ENCODE assay signal across 22 mouse cellular contexts in the genomic region with DNA sequence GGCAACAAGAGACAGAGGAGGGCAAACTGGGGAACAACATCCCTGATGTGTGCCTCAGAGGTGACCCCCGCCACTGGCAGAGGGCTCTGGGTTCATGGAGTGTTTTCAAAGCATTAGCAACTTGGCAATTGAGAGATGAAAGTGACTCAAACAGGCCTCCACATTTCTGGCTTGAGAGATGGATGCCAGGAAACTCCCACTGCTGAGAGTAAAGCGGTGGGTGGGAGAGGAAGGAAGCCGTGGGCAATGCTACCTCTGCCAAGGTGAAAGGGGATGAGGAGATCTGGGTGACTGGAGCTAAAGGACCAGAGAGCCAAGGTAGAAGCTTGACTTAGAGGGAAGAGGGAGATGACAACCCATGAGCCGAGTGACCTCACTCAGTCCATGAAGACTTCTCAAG.
"Had no signal": no experiment of that assay in that cellular context is flagged by ENCODE, and none has a peak within 500 bp of the region (broad histone marks: within the 10 kb centered on the region; RNA-seq: fewer than 3 reads in every experiment).

No protein-coding gene starts in this region.

- DNase-seq: kidney, adult 2 months; kidney, postnatal 25 days; layer of hippocampus, adult 9-11 months; left cerebral cortex, postnatal 4 days; liver; lung, adult 18-20 months; lung, postnatal 10 days; lung, postnatal 36 days; spleen, adult 18-20 months; thymus, postnatal 36 days had no signal

- H3K4me3 ChIP-seq: layer of hippocampus, adult 2 months; limb, embryonic 13.5 days; liver, embryonic 12.5 days; liver, embryonic 15.5 days; lung, embryonic 15.5 days; midbrain, embryonic 12.5 days; midbrain, embryonic 15.5 days; neural tube, embryonic 12.5 days; neural tube, embryonic 15.5 days; stomach, embryonic 15.5 days had no signal

- ATAC-seq: intestine, postnatal 0 days; liver, embryonic 12.5 days; midbrain, embryonic 15.5 days had no signal

- H3K27ac ChIP-seq: kidney, postnatal 0 days; layer of hippocampus, adult 2 months; limb, embryonic 13.5 days; liver, embryonic 12.5 days; liver, embryonic 15.5 days; lung, embryonic 15.5 days; midbrain, embryonic 12.5 days; midbrain, embryonic 15.5 days; neural tube, embryonic 12.5 days; neural tube, embryonic 15.5 days; stomach, embryonic 15.5 days had no signal
